Mouse (Mus musculus): ENCODE results near the gene Ttc16. TPM values are rescaled to one million over a fixed set of nuclear protein-coding genes. Genes with fewer than 3 reads are reported as not detected.

Ttc16 gene
- polyA plus RNA-seq, 1 experiment from 2014 or later, result 1.6 TPM

- Histone ChIP-seq H3K27ac (replicated peaks) (no peak overlapping the region), H3K36me3 (peaks cover 25% of the 10 kb centered on the region; the same call in 1 of the 2 replicates)
Measured at GRCm38 (mm10) chr2:32811959-32812358, 36.5 kb upstream of the Ttc16 start.

GRCm38 (mm10) chr2:32808816-32809566 is 33.6 kb upstream of the Ttc16 start:
- H3K9ac ChIP-seq, result no peak overlapping the region
- no peaks in the 10 kb centered on the region for H3K4me1 ChIP-seq
- no peak overlapping the region for H3K4me3 ChIP-seq (replicated peaks)
- WGBS, result 92% methylated on average over 14 of the region's 14 CpGs
- no peak for ATAC-seq (ENCODE audit: insufficient number of reproducible peaks, low FRiP score, low TSS enrichment, low read depth)
- no peak overlapping the region for H3K27ac ChIP-seq (replicated peaks)
- no peaks in the 10 kb centered on the region for H3K9me3 ChIP-seq (replicated peaks)
- H3K4me2 ChIP-seq (replicated peaks), result no peak overlapping the region
- peaks cover 30% of the 10 kb centered on the region; the same call in 1 of the 2 replicates for H3K36me3 ChIP-seq
- H3K27me3 ChIP-seq, result no peaks in the 10 kb centered on the region

More at GRCm38 (mm10) chr2:32811959-32812358, 36.5 kb upstream of the Ttc16 start:
- no peak for ATAC-seq (ENCODE audit: insufficient number of reproducible peaks, low FRiP score, low TSS enrichment, low read depth)
- Histone ChIP-seq H3K9me3 (replicated peaks) (no peaks in the 10 kb centered on the region), H3K9ac (no peak overlapping the region), H3K27me3 (no peaks in the 10 kb centered on the region), H3K4me1 (no peaks in the 10 kb centered on the region), H3K4me3 (replicated peaks) (no peak overlapping the region), H3K4me2 (replicated peaks) (no peak overlapping the region)
- WGBS, result 75% methylated on average over 8 of the region's 8 CpGs

- Histone ChIP-seq H3K9me3 (replicated peaks) (no peaks in the 10 kb centered on the region), H3K9ac (no peak overlapping the region), H3K4me1 (no peaks in the 10 kb centered on the region), H3K36me3 (peaks cover 44% of the 10 kb centered on the region), H3K27me3 (no peaks in the 10 kb centered on the region), H3K4me3 (replicated peaks) (no peak overlapping the region), H3K4me2 (replicated peaks) (no peak overlapping the region), H3K27ac (replicated peaks) (no peak overlapping the region)
- 65% methylated on average over 10 of the region's 10 CpGs for WGBS
- no peak for ATAC-seq (ENCODE audit: insufficient number of reproducible peaks, low FRiP score, low TSS enrichment, low read depth)
Measured at GRCm38 (mm10) chr2:32798251-32798962, 23.0 kb upstream of the Ttc16 start.

GRCm38 (mm10) chr2:32795748-32796418 is 20.4 kb upstream of the Ttc16 start:
- H3K4me2 ChIP-seq (replicated peaks), result no peak overlapping the region
- H3K36me3 ChIP-seq, result peaks cover 35% of the 10 kb centered on the region
- H3K9me3 ChIP-seq (replicated peaks), result no peaks in the 10 kb centered on the region
- H3K27ac ChIP-seq (replicated peaks), result no peak overlapping the region
- no peak overlapping the region for H3K9ac ChIP-seq
- H3K4me3 ChIP-seq (replicated peaks), result no peak overlapping the region
- H3K4me1 ChIP-seq, result no peaks in the 10 kb centered on the region
- WGBS, result 87% methylated on average over 13 of the region's 13 CpGs
- no peaks in the 10 kb centered on the region for H3K27me3 ChIP-seq
- no peak for ATAC-seq (ENCODE audit: insufficient number of reproducible peaks, low FRiP score, low TSS enrichment, low read depth)

GRCm38 (mm10) chr2:32791297-32791696 is 15.9 kb upstream of the Ttc16 start:
- Histone ChIP-seq H3K4me2 (replicated peaks) (no peak overlapping the region), H3K27me3 (no peaks in the 10 kb centered on the region), H3K36me3 (peaks cover 11% of the 10 kb centered on the region; the same call in 1 of the 2 replicates), H3K4me1 (no peaks in the 10 kb centered on the region), H3K9ac (no peak overlapping the region), H3K4me3 (replicated peaks) (no peak overlapping the region), H3K27ac (replicated peaks) (no peak overlapping the region), H3K9me3 (replicated peaks) (no peaks in the 10 kb centered on the region)
- ATAC-seq (ENCODE audit: insufficient number of reproducible peaks, low FRiP score, low TSS enrichment, low read depth), result no peak
- WGBS, result 64% methylated on average over 6 of the region's 6 CpGs

GRCm38 (mm10) chr2:32788581-32788980 is 13.1 kb upstream of the Ttc16 start:
- H3K36me3 ChIP-seq, result no peaks in the 10 kb centered on the region; the same call in 1 of the 2 replicates
- no peak for ATAC-seq (ENCODE audit: insufficient number of reproducible peaks, low FRiP score, low TSS enrichment, low read depth)
- no peak overlapping the region for H3K9ac ChIP-seq

GRCm38 (mm10) chr2:32787176-32787575 is 11.7 kb upstream of the Ttc16 start:
- 63% methylated on average over 6 of the region's 6 CpGs for WGBS
- Histone ChIP-seq H3K4me1 (no peaks in the 10 kb centered on the region), H3K27ac (replicated peaks) (no peak overlapping the region), H3K4me3 (replicated peaks) (no peak overlapping the region), H3K9me3 (replicated peaks) (no peaks in the 10 kb centered on the region), H3K36me3 (no peaks in the 10 kb centered on the region; the same call in 1 of the 2 replicates), H3K4me2 (replicated peaks) (no peak overlapping the region), H3K27me3 (no peaks in the 10 kb centered on the region), H3K9ac (no peak overlapping the region)
- no peak for ATAC-seq (ENCODE audit: insufficient number of reproducible peaks, low FRiP score, low TSS enrichment, low read depth)

More at GRCm38 (mm10) chr2:32788581-32788980, 13.1 kb upstream of the Ttc16 start:
- H3K9me3 ChIP-seq (replicated peaks), result no peaks in the 10 kb centered on the region
- H3K4me2 ChIP-seq (replicated peaks), result no peak overlapping the region
- no peak overlapping the region for H3K27ac ChIP-seq (replicated peaks)
- WGBS, result 49% methylated on average over 2 of the region's 2 CpGs
- H3K4me1 ChIP-seq, result no peaks in the 10 kb centered on the region
- no peaks in the 10 kb centered on the region for H3K27me3 ChIP-seq
- no peak overlapping the region for H3K4me3 ChIP-seq (replicated peaks)

GRCm38 (mm10) chr2:32784048-32784681 is 8.7 kb upstream of the Ttc16 start, which contains the start of gene Cfap157:
Gene Cfap157, minus strand, starts transcription at chr2:32784428.
- WGBS, result 46% methylated on average over 4 of the region's 4 CpGs
- H3K9ac ChIP-seq, result no peak within 1 kb of the TSS
- H3K9me3 ChIP-seq (replicated peaks), result no peaks in the 10 kb centered on the region
- no peak within 1 kb of the TSS for H3K27ac ChIP-seq (replicated peaks)
- H3K4me3 ChIP-seq (replicated peaks), result no peak within 1 kb of the TSS
- no peak within 1 kb of the TSS for H3K4me2 ChIP-seq (replicated peaks)
- no peaks in the 10 kb centered on the region for H3K4me1 ChIP-seq
- no peaks in the 10 kb centered on the region for H3K36me3 ChIP-seq
- no peak for ATAC-seq (ENCODE audit: insufficient number of reproducible peaks, low FRiP score, low TSS enrichment, low read depth)
- H3K27me3 ChIP-seq, result no peaks in the 10 kb centered on the region

GRCm38 (mm10) chr2:32781710-32782109 is 6.3 kb upstream of the Ttc16 start:
- Histone ChIP-seq H3K9me3 (replicated peaks) (no peaks in the 10 kb centered on the region), H3K4me3 (replicated peaks) (no peak overlapping the region), H3K4me1 (no peaks in the 10 kb centered on the region), H3K36me3 (no peaks in the 10 kb centered on the region), H3K27ac (replicated peaks) (no peak overlapping the region), H3K9ac (no peak overlapping the region), H3K27me3 (no peaks in the 10 kb centered on the region), H3K4me2 (replicated peaks) (no peak overlapping the region)
- 68% methylated on average over 6 of the region's 6 CpGs for WGBS
- no peak for ATAC-seq (ENCODE audit: insufficient number of reproducible peaks, low FRiP score, low TSS enrichment, low read depth)

- no peak overlapping the region for H3K27ac ChIP-seq (replicated peaks)
- H3K4me2 ChIP-seq (replicated peaks), result no peak overlapping the region
- no peak overlapping the region for H3K9ac ChIP-seq
- H3K9me3 ChIP-seq (replicated peaks), result no peaks in the 10 kb centered on the region
- H3K27me3 ChIP-seq, result no peaks in the 10 kb centered on the region
- H3K4me3 ChIP-seq (replicated peaks), result no peak overlapping the region
- ATAC-seq (ENCODE audit: insufficient number of reproducible peaks, low FRiP score, low TSS enrichment, low read depth), result no peak
- H3K36me3 ChIP-seq, result no peaks in the 10 kb centered on the region
- WGBS, result 91% methylated on average over 6 of the region's 6 CpGs
- peaks cover 12% of the 10 kb centered on the region for H3K4me1 ChIP-seq
Measured at GRCm38 (mm10) chr2:32779714-32780113, 4.3 kb upstream of the Ttc16 start.

- H3K27me3 ChIP-seq, result no peaks in the 10 kb centered on the region
- no peaks in the 10 kb centered on the region for H3K36me3 ChIP-seq
- H3K4me2 ChIP-seq (replicated peaks), result no peak overlapping the region
- ATAC-seq (ENCODE audit: insufficient number of reproducible peaks, low FRiP score, low TSS enrichment, low read depth), result no peak
- H3K9ac ChIP-seq, result no peak overlapping the region
- no peaks in the 10 kb centered on the region for H3K9me3 ChIP-seq (replicated peaks)
- H3K4me1 ChIP-seq, result peaks cover 12% of the 10 kb centered on the region
- H3K4me3 ChIP-seq (replicated peaks), result no peak overlapping the region
- no peak overlapping the region for H3K27ac ChIP-seq (replicated peaks)
- WGBS, result 14% methylated on average over 8 of the region's 8 CpGs
Measured at GRCm38 (mm10) chr2:32779131-32779530, 3.7 kb upstream of the Ttc16 start.

Data from embryonic facial prominence, embryonic 15.5 days (tissue).